Mouse (Mus musculus): ENCODE results near the gene Cracr2b. TPM values are rescaled to one million over a fixed set of nuclear protein-coding genes. Genes with fewer than 3 reads are reported as not detected.

The Cracr2b gene
- total and polyA plus RNA-seq, 3 experiments, result 0.73 to 6.9 TPM; not detected in 1

GRCm38 (mm10) chr7:141470637-141470944, 9.7 kb downstream of the Cracr2b start:
- H3K36me3 ChIP-seq (ENCODE audit: control insufficient read depth in 1 of 2, insufficient read depth in 2 of 2, low read length in 2 of 2), result peaks cover 0 to 18% of the 10 kb centered on the region in 2 experiments; a peak in 2 of 4 replicates
- no peaks in the 10 kb centered on the region for H3K27me3 ChIP-seq (ENCODE audit: control insufficient read depth in 1 of 2, insufficient read depth in 2 of 2, low read length in 2 of 2)
- peaks cover 36% of the 10 kb centered on the region for H3K79me2 ChIP-seq (ENCODE audit: control insufficient read depth, insufficient read depth, low read length, poor library complexity)
- no peak overlapping the region for H3K4me3 ChIP-seq (ENCODE audit: control insufficient read depth in 1 of 2, insufficient read depth in 1 of 2, low read depth in 2 of 2, low read length in 2 of 2)
- no peak overlapping the region for H3K9ac ChIP-seq (ENCODE audit: control insufficient read depth, low read depth, low read length, poor library complexity, severe bottlenecking)
- no peak for DNase-seq (ENCODE audit: low read depth, low spot score)
- TF ChIP-seq UBTF (IDR thresholded peaks at IDR 0.05; ENCODE audit: borderline replicate concordance, insufficient read depth, low read depth, low read length) (no peak), POLR2A (IDR thresholded peaks at IDR 0.05; ENCODE audit: control insufficient read depth in 1 of 2, insufficient read depth in 1 of 2, low read depth in 1 of 2, low read length in 2 of 2, poor library complexity in 1 of 2) (no peak; a peak in 1 of 4 replicates), USF1 (IDR thresholded peaks at IDR 0.05; ENCODE audit: low read depth, low read length) (no peak), POLR2AphosphoS5 (IDR thresholded peaks at IDR 0.05; ENCODE audit: borderline replicate concordance, low read depth, low read length) (no peak), JUND (IDR thresholded peaks at IDR 0.05; ENCODE audit: low read depth, low read length) (no peak), GABPA (IDR thresholded peaks at IDR 0.05; ENCODE audit: low read depth, low read length) (no peak), TAL1 (IDR thresholded peaks at IDR 0.05; ENCODE audit: low read length) (no peak), MYC (IDR thresholded peaks at IDR 0.05; ENCODE audit: low read depth, low read length) (no peak), ETS1 (IDR thresholded peaks at IDR 0.05; ENCODE audit: low read depth, low read length) (no peak), NELFE (IDR thresholded peaks at IDR 0.05; ENCODE audit: low read depth, low read length) (no peak), MAFK (IDR thresholded peaks at IDR 0.05; ENCODE audit: borderline replicate concordance, low read depth, low read length) (no peak), RAD21 (IDR thresholded peaks at IDR 0.05; ENCODE audit: low read depth, low read length) (no peak), MAZ (IDR thresholded peaks at IDR 0.05; ENCODE audit: low read depth, low read length) (no peak), SMC3 (IDR thresholded peaks at IDR 0.05; ENCODE audit: low read depth, low read length) (no peak), ZNF384 (IDR thresholded peaks at IDR 0.05; ENCODE audit: low read depth, low read length) (no peak), MAX (IDR thresholded peaks at IDR 0.05; ENCODE audit: low read length) (no peak), ZMIZ1 (IDR thresholded peaks at IDR 0.05; ENCODE audit: low read depth, low read length) (no peak), POLR2AphosphoS2 (IDR thresholded peaks at IDR 0.05; ENCODE audit: low read length) (no peak; the same call in 1 of the 2 replicates), NRF1 (IDR thresholded peaks at IDR 0.05; ENCODE audit: insufficient read depth, low read depth, low read length, poor library complexity, severe bottlenecking) (no peak), BHLHE40 (IDR thresholded peaks at IDR 0.05; ENCODE audit: borderline replicate concordance, low read depth, low read length) (no peak)
- H3K4me1 ChIP-seq (ENCODE audit: control insufficient read depth in 1 of 2, insufficient read depth in 2 of 2, low read length in 2 of 2), result peaks cover 8 to 32% of the 10 kb centered on the region in 2 experiments
- no peaks in the 10 kb centered on the region for H3K9me3 ChIP-seq (replicated peaks; ENCODE audit: insufficient read depth, low read length)
- H3K27ac ChIP-seq (ENCODE audit: control insufficient read depth, low read depth, low read length), result no peak overlapping the region

- no peak overlapping the region for H3K27ac ChIP-seq (ENCODE audit: control insufficient read depth, low read depth, low read length)
- H3K9me3 ChIP-seq (replicated peaks; ENCODE audit: insufficient read depth, low read length), result no peaks in the 10 kb centered on the region
- H3K36me3 ChIP-seq (ENCODE audit: control insufficient read depth in 1 of 2, insufficient read depth in 2 of 2, low read length in 2 of 2), result peaks cover 0 to 18% of the 10 kb centered on the region in 2 experiments; a peak in 2 of 4 replicates
- H3K79me2 ChIP-seq (ENCODE audit: control insufficient read depth, insufficient read depth, low read length, poor library complexity), result peaks cover 42% of the 10 kb centered on the region
- H3K9ac ChIP-seq (ENCODE audit: control insufficient read depth, low read depth, low read length, poor library complexity, severe bottlenecking), result no peak overlapping the region
- peak in 1 of 2 experiments; percentile 18; a peak in 1 of 4 replicates for TF ChIP-seq POLR2A (IDR thresholded peaks at IDR 0.05; ENCODE audit: control insufficient read depth in 1 of 2, insufficient read depth in 1 of 2, low read depth in 1 of 2, low read length in 2 of 2, poor library complexity in 1 of 2)
- no peak for TF ChIP-seq USF1 (IDR thresholded peaks at IDR 0.05; ENCODE audit: low read depth, low read length)
- TF ChIP-seq MAZ (IDR thresholded peaks at IDR 0.05; ENCODE audit: low read depth, low read length), result no peak
- H3K27me3 ChIP-seq (ENCODE audit: control insufficient read depth in 1 of 2, insufficient read depth in 2 of 2, low read length in 2 of 2), result no peaks in the 10 kb centered on the region
- no peak for DNase-seq (ENCODE audit: low read depth, low spot score)
- H3K4me3 ChIP-seq (ENCODE audit: control insufficient read depth in 1 of 2, insufficient read depth in 1 of 2, low read depth in 2 of 2, low read length in 2 of 2), result no peak overlapping the region
- H3K4me1 ChIP-seq (ENCODE audit: control insufficient read depth in 1 of 2, insufficient read depth in 2 of 2, low read length in 2 of 2), result peaks cover 8 to 27% of the 10 kb centered on the region in 2 experiments; a peak in 3 of 4 replicates
Measured at GRCm38 (mm10) chr7:141471236-141471635, 10.3 kb downstream of the Cracr2b start.
